Mouse (Mus musculus) G1E (cell line): ENCODE results near the gene Fam81a. TPM values are rescaled to one million over a fixed set of nuclear protein-coding genes. Genes with fewer than 3 reads are reported as not detected.

Source experiments
- ATAC-seq: 2 replicates; pipeline ENCODE4 v1.8.0; 2016; ENCODE audit warnings: mild to moderate bottlenecking; ENCODE audit not compliant: insufficient number of reproducible peaks, poor library complexity, low FRiP score, severe bottlenecking; ENCODE audit errors: extremely low read depth
- DNase-seq: peaks from one replicate; pipeline ENCODE4 v3.0.0; 2012; ENCODE audit warnings: low spot score
- H3K27me3 ChIP-seq: 2 replicates; pipeline ENCODE4 v1.6.1; 2012; ENCODE audit warnings: mild to moderate bottlenecking, low read length, inconsistent platforms; ENCODE audit not compliant: insufficient read depth
- H3K36me3 ChIP-seq: replicated peaks from 2 replicates; pipeline ENCODE3; 2012; ENCODE audit warnings: mild to moderate bottlenecking, inconsistent platforms
- H3K4me1 ChIP-seq: 2 replicates; pipeline ENCODE4 v1.6.1; 2012; ENCODE audit warnings: low read depth, low read length, inconsistent platforms, mixed read lengths; ENCODE audit not compliant: insufficient read depth
- H3K4me3 ChIP-seq: 2 replicates; pipeline ENCODE4 v1.5.1; 2012; ENCODE audit warnings: low read depth, mild to moderate bottlenecking, inconsistent platforms, low read length, moderate library complexity, mixed read lengths
- H3K9me3 ChIP-seq: replicated peaks from 2 replicates; pipeline ENCODE4 v1.6.1; 2012; ENCODE audit warnings: inconsistent platforms
- CTCF ChIP-seq: IDR thresholded peaks from 2 replicates; pipeline ENCODE4 v1.5.1; 2012; ENCODE audit warnings: low read depth, low read length, inconsistent platforms, mixed read lengths
- GATA1 ChIP-seq: IDR thresholded peaks from 2 replicates; pipeline ENCODE4 v1.6.1; 2012; ENCODE audit warnings: borderline replicate concordance, low read length, inconsistent platforms, mixed read lengths
- GATA2 ChIP-seq: IDR thresholded peaks from 2 replicates; pipeline ENCODE4 v1.6.1; 2012; ENCODE audit warnings: low read depth, low read length, inconsistent platforms, borderline replicate concordance
- POLR2AphosphoS5 ChIP-seq: IDR thresholded peaks from 2 replicates; pipeline ENCODE4 v1.6.1; 2012; ENCODE audit warnings: low read depth, low read length, inconsistent platforms; ENCODE audit not compliant: insufficient replicate concordance
- TAL1 ChIP-seq: conservative IDR thresholded peaks from 2 replicates; pipeline ENCODE4 v1.6.1; 2012; ENCODE audit warnings: low read depth, low read length, inconsistent platforms, mixed read lengths
- polyA plus RNA-seq: library from polyadenylated mRNA; stranded (reverse); fragments of >175 nt; gene quantifications from 2 replicates; pipeline ENCODE4 v1.2.3, GENCODE M21; 2012
- total RNA-seq, 2 experiments: library from RNA; stranded (forward) in 1 of 2; stranded (reverse) in 1 of 2; fragments of 200-1000 nt in 1 of 2; fragments of >200 nt in 1 of 2; fragmentation: Nextera tagmentation in 1 of 2; gene quantifications; 2 replicates each; pipeline ENCODE4 v1.2.3; 2014 to 2017

Gene Fam81a
- total and polyA plus RNA-seq, 3 experiments, result not detected

- no peak for DNase-seq
- Histone ChIP-seq H3K4me1 (peaks cover 54% of the 10 kb centered on the region), H3K4me3 (no peak overlapping the region), H3K36me3 (no peaks in the 10 kb centered on the region), H3K9me3 (no peaks in the 10 kb centered on the region), H3K27me3 (peaks cover 11% of the 10 kb centered on the region; the same call in 1 of the 2 replicates)
- ATAC-seq, result no peak
- TF ChIP-seq CTCF (no peak), TAL1 (no peak), GATA2 (no peak), POLR2AphosphoS5 (no peak), GATA1 (no peak)
These were observed 94.5 kb downstream of the Fam81a start for GRCm38 (mm10) chr9:70047839-70048238.

- Histone ChIP-seq H3K36me3 (no peaks in the 10 kb centered on the region), H3K4me1 (peaks cover 54% of the 10 kb centered on the region), H3K27me3 (peaks cover 6% of the 10 kb centered on the region; the same call in 1 of the 2 replicates), H3K4me3 (no peak overlapping the region; the same call in 1 of the 2 replicates), H3K9me3 (no peaks in the 10 kb centered on the region)
- no peak for ATAC-seq
- peak; percentile 49; the same call in 1 of the 2 replicates for TF ChIP-seq TAL1
- no peak for TF ChIP-seq GATA2
- no peak for DNase-seq
These were observed 96.1 kb downstream of the Fam81a start for GRCm38 (mm10) chr9:70046255-70046654.

- Histone ChIP-seq H3K36me3 (no peaks in the 10 kb centered on the region), H3K27me3 (0 out of 2 replicates have a peak, but pooled peaks cover 3% of the 10 kb centered on the region), H3K4me3 (no peak overlapping the region), H3K9me3 (no peaks in the 10 kb centered on the region), H3K4me1 (peaks cover 54% of the 10 kb centered on the region)
- TF ChIP-seq POLR2AphosphoS5, result no peak
- peak; percentile 69 for TF ChIP-seq TAL1
- no peak for TF ChIP-seq GATA2
- DNase-seq (no peak), ATAC-seq (peak; percentile 77)
These were observed 97.5 kb downstream of the Fam81a start for GRCm38 (mm10) chr9:70044865-70045264.

GRCm38 (mm10) chr9:70042935-70043334 is 99.4 kb downstream of the Fam81a start:
- Histone ChIP-seq H3K36me3 (no peaks in the 10 kb centered on the region), H3K4me1 (peaks cover 40% of the 10 kb centered on the region), H3K4me3 (no peak overlapping the region), H3K27me3 (peaks cover under 1% of the 10 kb centered on the region; the same call in 1 of the 2 replicates), H3K9me3 (no peaks in the 10 kb centered on the region)
- ATAC-seq, result no peak
- no peak for DNase-seq
- TF ChIP-seq POLR2AphosphoS5 (no peak), GATA2 (no peak), CTCF (no peak)

GRCm38 (mm10) chr9:70042137-70042536 is 100.2 kb downstream of the Fam81a start:
- H3K4me3 ChIP-seq, result no peak overlapping the region
- DNase-seq (no peak), ATAC-seq (no peak)
- H3K4me1 ChIP-seq, result peaks cover 33% of the 10 kb centered on the region
- H3K27me3 ChIP-seq, result peaks cover 3% of the 10 kb centered on the region; the same call in 1 of the 2 replicates
- no peaks in the 10 kb centered on the region for H3K9me3 ChIP-seq
- H3K36me3 ChIP-seq, result no peaks in the 10 kb centered on the region
- TF ChIP-seq POLR2AphosphoS5, result no peak
- TF ChIP-seq GATA2, result no peak
- no peak for TF ChIP-seq CTCF
- TF ChIP-seq GATA1, result no peak

- Histone ChIP-seq H3K27me3 (peaks cover 8% of the 10 kb centered on the region), H3K4me1 (peaks cover 19% of the 10 kb centered on the region), H3K9me3 (no peaks in the 10 kb centered on the region), H3K36me3 (no peaks in the 10 kb centered on the region), H3K4me3 (no peak overlapping the region)
- no peak for DNase-seq
- no peak for ATAC-seq
- TF ChIP-seq POLR2AphosphoS5, result no peak
- TF ChIP-seq TAL1, result no peak
- no peak for TF ChIP-seq CTCF
- TF ChIP-seq GATA1, result no peak
- no peak for TF ChIP-seq GATA2
These were observed 101.8 kb downstream of the Fam81a start for GRCm38 (mm10) chr9:70040570-70040969.
